Mouse (Mus musculus): ENCODE results near the gene Smarcc1. TPM values are rescaled to one million over a fixed set of nuclear protein-coding genes. Genes with fewer than 3 reads are reported as not detected.

Gene Smarcc1
- polyA plus RNA-seq, 1 experiment from 2014 or later: 190 TPM

GRCm38 (mm10) chr9:110244889-110245589 is 127.5 kb downstream of the Smarcc1 start:
- Histone ChIP-seq H3K9me3 (replicated peaks; ENCODE audit: control insufficient read depth, low read length) (no peaks in the 10 kb centered on the region), H3K4me3 (ENCODE audit: low read depth, low read length) (peak overlapping the region; percentile 53), H3K27ac (replicated peaks; ENCODE audit: low read depth, low read length) (no peak overlapping the region), H3K9ac (replicated peaks; ENCODE audit: low read length) (peak overlapping the region; percentile 42), H3K4me2 (ENCODE audit: low read depth, low read length) (peak overlapping the region; percentile 98), H3K4me1 (ENCODE audit: control insufficient read depth, insufficient read depth, low read length) (peaks cover 4% of the 10 kb centered on the region; the same call in 1 of the 2 replicates), H3K36me3 (replicated peaks; ENCODE audit: control insufficient read depth, insufficient read depth, low read depth, low read length) (no peaks in the 10 kb centered on the region), H3K27me3 (ENCODE audit: control insufficient read depth, insufficient read depth, low read length) (peaks cover 16% of the 10 kb centered on the region)
- DNase-seq (ENCODE audit: low spot score): peak; percentile 44
- ATAC-seq (replicated peaks; ENCODE audit: insufficient number of reproducible peaks, low FRiP score, low TSS enrichment, low read depth): peak; percentile 24
- WGBS: 2% methylated on average over 93 of the region's 93 CpGs

DNA sequence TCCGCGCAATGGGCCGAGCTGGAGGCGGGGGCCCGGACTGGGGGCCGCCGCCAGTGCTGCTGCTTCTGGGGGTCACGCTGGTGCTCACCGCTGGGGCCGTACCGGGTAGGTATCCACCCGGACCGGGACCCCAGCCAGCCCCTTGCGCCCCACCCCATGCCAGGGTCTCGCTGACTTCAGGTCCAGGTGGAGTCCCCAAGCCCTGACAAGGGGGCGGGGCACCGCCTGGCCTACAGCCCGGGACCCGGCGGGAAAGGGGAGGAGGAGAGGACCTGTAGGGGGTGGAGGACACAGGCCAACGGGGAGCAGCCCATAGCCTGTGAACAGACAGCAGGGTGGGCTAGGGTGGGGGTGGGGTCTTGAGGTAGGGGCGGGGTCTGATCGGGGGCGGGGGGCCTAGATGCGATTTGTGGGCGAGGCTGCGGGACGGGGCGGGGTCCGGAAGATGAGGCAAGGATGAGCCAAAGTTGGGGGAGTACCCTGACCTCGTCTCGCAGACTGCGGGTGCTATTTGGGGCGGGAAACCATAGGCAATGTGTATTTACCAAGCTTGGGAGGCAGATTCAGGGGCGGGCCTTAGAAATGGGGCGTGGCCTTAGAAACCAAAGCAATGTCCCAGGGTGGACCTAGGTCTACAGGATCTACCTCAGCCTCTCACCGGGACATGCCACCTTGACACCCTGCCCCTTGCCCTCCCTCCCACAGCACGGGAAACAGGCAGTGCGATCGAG is 128.2 kb downstream of the Smarcc1 start:
- H3K36me3 ChIP-seq (replicated peaks; ENCODE audit: control insufficient read depth, insufficient read depth, low read depth, low read length): no peaks in the 10 kb centered on the region
- WGBS: 3% methylated on average over 34 of the region's 40 CpGs
- ATAC-seq (replicated peaks; ENCODE audit: insufficient number of reproducible peaks, low FRiP score, low TSS enrichment, low read depth) (peak; percentile 78), DNase-seq (ENCODE audit: low spot score) (peak; percentile 54)
- peaks cover 4% of the 10 kb centered on the region; the same call in 1 of the 2 replicates for H3K4me1 ChIP-seq (ENCODE audit: control insufficient read depth, insufficient read depth, low read length)
- H3K9ac ChIP-seq (replicated peaks; ENCODE audit: low read length): peak overlapping the region; percentile 42
- H3K27me3 ChIP-seq (ENCODE audit: control insufficient read depth, insufficient read depth, low read length): peaks cover 16% of the 10 kb centered on the region
- H3K4me3 ChIP-seq (ENCODE audit: low read depth, low read length): peak overlapping the region; percentile 53
- H3K27ac ChIP-seq (replicated peaks; ENCODE audit: low read depth, low read length): no peak overlapping the region
- peak overlapping the region; percentile 98 for H3K4me2 ChIP-seq (ENCODE audit: low read depth, low read length)
- no peaks in the 10 kb centered on the region for H3K9me3 ChIP-seq (replicated peaks; ENCODE audit: control insufficient read depth, low read length)

DNA sequence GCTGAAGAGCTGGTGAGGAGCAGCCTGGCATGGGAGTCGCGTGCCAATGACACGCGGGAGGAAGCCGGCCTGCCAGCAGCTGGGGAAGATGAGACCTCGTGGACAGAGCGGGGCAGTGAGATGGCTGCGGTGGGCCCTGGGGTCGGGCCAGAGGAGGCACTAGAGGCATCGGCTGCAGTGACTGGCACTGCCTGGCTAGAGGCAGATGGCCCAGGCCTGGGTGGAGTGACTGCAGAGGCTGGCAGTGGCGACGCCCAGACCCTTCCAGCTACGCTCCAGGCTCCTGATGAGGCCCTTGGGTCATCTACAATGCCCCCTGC is 128.8 kb downstream of the Smarcc1 start:
- peaks cover 16% of the 10 kb centered on the region for H3K27me3 ChIP-seq (ENCODE audit: control insufficient read depth, insufficient read depth, low read length)
- peaks cover 4% of the 10 kb centered on the region; the same call in 1 of the 2 replicates for H3K4me1 ChIP-seq (ENCODE audit: control insufficient read depth, insufficient read depth, low read length)
- peak overlapping the region; percentile 53 for H3K4me3 ChIP-seq (ENCODE audit: low read depth, low read length)
- ATAC-seq (replicated peaks; ENCODE audit: insufficient number of reproducible peaks, low FRiP score, low TSS enrichment, low read depth) (0 out of 2 replicates have a peak, but pooled peaks have one; percentile 20), DNase-seq (ENCODE audit: low spot score) (no peak)
- no peaks in the 10 kb centered on the region for H3K36me3 ChIP-seq (replicated peaks; ENCODE audit: control insufficient read depth, insufficient read depth, low read depth, low read length)
- 44% methylated on average over 13 of the region's 13 CpGs for WGBS
- H3K27ac ChIP-seq (replicated peaks; ENCODE audit: low read depth, low read length): no peak overlapping the region
- H3K4me2 ChIP-seq (ENCODE audit: low read depth, low read length): peak overlapping the region; percentile 98
- H3K9ac ChIP-seq (replicated peaks; ENCODE audit: low read length): no peak overlapping the region
- no peaks in the 10 kb centered on the region for H3K9me3 ChIP-seq (replicated peaks; ENCODE audit: control insufficient read depth, low read length)

DNA sequence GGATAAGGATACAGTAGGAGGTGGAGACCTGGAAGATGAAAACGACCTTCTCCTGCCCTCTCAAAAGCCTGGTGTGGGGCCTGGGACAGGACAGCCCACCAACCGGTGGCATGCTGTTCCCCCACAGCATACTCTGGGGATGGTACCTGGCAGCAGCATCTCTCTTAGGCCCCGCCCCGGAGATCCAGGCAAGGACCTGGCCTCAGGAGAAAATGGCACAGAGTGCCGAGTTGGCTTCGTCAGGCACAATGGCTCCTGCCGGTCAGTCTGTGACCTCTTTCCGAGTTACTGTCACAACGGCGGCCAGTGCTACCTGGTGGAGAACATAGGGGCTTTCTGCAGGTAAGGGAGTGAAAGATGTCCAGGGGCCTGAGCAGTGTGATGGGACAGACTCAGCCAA is 129.5 kb downstream of the Smarcc1 start:
- ATAC-seq (replicated peaks; ENCODE audit: insufficient number of reproducible peaks, low FRiP score, low TSS enrichment, low read depth) (no peak), DNase-seq (ENCODE audit: low spot score) (no peak)
- no peak overlapping the region for H3K9ac ChIP-seq (replicated peaks; ENCODE audit: low read length)
- no peak overlapping the region for H3K27ac ChIP-seq (replicated peaks; ENCODE audit: low read depth, low read length)
- no peak overlapping the region for H3K4me3 ChIP-seq (ENCODE audit: low read depth, low read length)
- H3K9me3 ChIP-seq (replicated peaks; ENCODE audit: control insufficient read depth, low read length): no peaks in the 10 kb centered on the region
- peaks cover 16% of the 10 kb centered on the region for H3K27me3 ChIP-seq (ENCODE audit: control insufficient read depth, insufficient read depth, low read length)
- no peak overlapping the region for H3K4me2 ChIP-seq (ENCODE audit: low read depth, low read length)
- 86% methylated on average over 10 of the region's 10 CpGs for WGBS
- peaks cover 4% of the 10 kb centered on the region; the same call in 1 of the 2 replicates for H3K4me1 ChIP-seq (ENCODE audit: control insufficient read depth, insufficient read depth, low read length)
- H3K36me3 ChIP-seq (replicated peaks; ENCODE audit: control insufficient read depth, insufficient read depth, low read depth, low read length): no peaks in the 10 kb centered on the region

DNA sequence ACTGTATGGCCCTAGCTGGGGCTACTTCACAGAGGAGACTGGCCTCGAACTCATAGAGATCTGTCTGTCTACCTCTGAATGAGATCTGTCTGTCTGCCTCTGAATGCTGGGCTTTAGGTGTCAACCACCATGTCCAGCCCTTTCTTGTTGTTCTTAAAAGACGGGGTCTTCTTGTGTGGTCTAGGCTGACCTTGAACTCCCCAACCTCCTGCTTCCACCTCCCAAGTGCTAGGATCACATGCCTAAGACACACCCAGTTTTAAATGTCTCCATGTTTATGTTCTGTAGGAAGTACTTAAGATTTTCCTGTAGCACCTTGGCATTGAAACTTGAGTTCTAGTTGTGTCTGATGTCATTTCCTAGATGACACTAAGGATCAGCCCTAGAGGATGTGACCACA is 131.4 kb downstream of the Smarcc1 start:
- Histone ChIP-seq H3K4me2 (ENCODE audit: low read depth, low read length) (no peak overlapping the region), H3K9me3 (replicated peaks; ENCODE audit: control insufficient read depth, low read length) (no peaks in the 10 kb centered on the region), H3K36me3 (replicated peaks; ENCODE audit: control insufficient read depth, insufficient read depth, low read depth, low read length) (no peaks in the 10 kb centered on the region), H3K27me3 (ENCODE audit: control insufficient read depth, insufficient read depth, low read length) (peaks cover 14% of the 10 kb centered on the region), H3K4me1 (ENCODE audit: control insufficient read depth, insufficient read depth, low read length) (peaks cover 4% of the 10 kb centered on the region; the same call in 1 of the 2 replicates), H3K27ac (replicated peaks; ENCODE audit: low read depth, low read length) (no peak overlapping the region), H3K4me3 (ENCODE audit: low read depth, low read length) (no peak overlapping the region), H3K9ac (replicated peaks; ENCODE audit: low read length) (no peak overlapping the region)
- ATAC-seq (replicated peaks; ENCODE audit: insufficient number of reproducible peaks, low FRiP score, low TSS enrichment, low read depth): no peak
- 76% methylated on average over 2 of the region's 2 CpGs for WGBS
- DNase-seq (ENCODE audit: low spot score): no peak

DNA sequence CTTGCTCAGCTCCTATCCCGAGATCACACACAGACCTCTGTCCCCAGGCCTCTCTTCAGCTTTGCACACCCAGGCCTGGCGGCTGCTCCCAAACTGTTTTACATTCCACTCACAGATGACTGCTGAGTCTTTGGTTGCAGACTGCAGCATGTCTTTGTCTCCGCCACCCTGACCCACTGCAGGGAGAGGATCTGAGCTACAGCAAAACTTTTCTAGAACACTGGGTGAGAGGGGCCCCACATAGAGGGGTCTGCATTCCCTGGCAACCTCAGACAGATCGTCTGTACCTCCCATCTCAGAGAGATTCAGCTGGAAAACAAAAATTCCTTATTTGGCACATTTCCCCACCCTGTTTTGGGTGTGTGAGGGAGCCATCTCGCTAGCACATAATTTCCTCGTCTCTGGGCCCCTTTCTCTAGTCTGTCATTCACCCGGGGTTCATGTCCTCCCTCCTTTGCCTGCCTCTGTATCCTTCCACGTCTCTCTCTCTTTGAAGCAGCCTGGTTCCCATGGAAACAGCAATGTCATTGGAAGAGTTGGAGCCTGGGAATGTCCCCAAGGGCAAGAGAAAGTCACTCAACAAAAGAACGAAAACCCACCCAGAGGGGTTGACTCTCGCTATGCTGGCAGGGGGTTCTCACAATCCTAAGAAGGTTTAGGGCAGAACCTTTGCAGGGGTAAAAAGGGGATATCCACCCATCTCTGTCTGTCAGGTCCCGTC is 132.5 kb downstream of the Smarcc1 start:
- H3K27ac ChIP-seq (replicated peaks; ENCODE audit: low read depth, low read length): peak overlapping the region; percentile 44
- no peaks in the 10 kb centered on the region for H3K9me3 ChIP-seq (replicated peaks; ENCODE audit: control insufficient read depth, low read length)
- no peaks in the 10 kb centered on the region for H3K36me3 ChIP-seq (replicated peaks; ENCODE audit: control insufficient read depth, insufficient read depth, low read depth, low read length)
- peaks cover 4% of the 10 kb centered on the region; the same call in 1 of the 2 replicates for H3K4me1 ChIP-seq (ENCODE audit: control insufficient read depth, insufficient read depth, low read length)
- peak; percentile 67 for DNase-seq (ENCODE audit: low spot score)
- H3K4me3 ChIP-seq (ENCODE audit: low read depth, low read length): no peak overlapping the region
- no peak overlapping the region; the same call in 1 of the 2 replicates for H3K4me2 ChIP-seq (ENCODE audit: low read depth, low read length)
- H3K27me3 ChIP-seq (ENCODE audit: control insufficient read depth, insufficient read depth, low read length): peaks cover 5% of the 10 kb centered on the region
- WGBS: 12% methylated on average over 11 of the region's 11 CpGs
- peak overlapping the region; percentile 39; the same call in 1 of the 2 replicates for H3K9ac ChIP-seq (replicated peaks; ENCODE audit: low read length)
- peak; percentile 58 for ATAC-seq (replicated peaks; ENCODE audit: insufficient number of reproducible peaks, low FRiP score, low TSS enrichment, low read depth)

- H3K36me3 ChIP-seq (replicated peaks; ENCODE audit: control insufficient read depth, insufficient read depth, low read depth, low read length): no peaks in the 10 kb centered on the region
- no peak overlapping the region for H3K27ac ChIP-seq (replicated peaks; ENCODE audit: low read depth, low read length)
- H3K4me3 ChIP-seq (ENCODE audit: low read depth, low read length): no peak overlapping the region
- H3K9me3 ChIP-seq (replicated peaks; ENCODE audit: control insufficient read depth, low read length): no peaks in the 10 kb centered on the region
- WGBS: 88% methylated on average over 14 of the region's 14 CpGs
- H3K4me2 ChIP-seq (ENCODE audit: low read depth, low read length): no peak overlapping the region
- peaks cover 4% of the 10 kb centered on the region; the same call in 1 of the 2 replicates for H3K4me1 ChIP-seq (ENCODE audit: control insufficient read depth, insufficient read depth, low read length)
- ATAC-seq (replicated peaks; ENCODE audit: insufficient number of reproducible peaks, low FRiP score, low TSS enrichment, low read depth) (no peak), DNase-seq (ENCODE audit: low spot score) (no peak)
- no peak overlapping the region for H3K9ac ChIP-seq (replicated peaks; ENCODE audit: low read length)
- no peaks in the 10 kb centered on the region; the same call in 1 of the 2 replicates for H3K27me3 ChIP-seq (ENCODE audit: control insufficient read depth, insufficient read depth, low read length)
These were observed 133.3 kb downstream of the Smarcc1 start for GRCm38 (mm10) chr9:110250776-110251175.
